Mouse (Mus musculus) c-Kit-positive CD71-positive TER-119-positive erythroid progenitor cells, embryonic 14.5 days (primary cell): ENCODE measurements around the gene Six6.

ENCODE experiments used
- DNase-seq: peaks from one replicate; pipeline ENCODE4 v3.0.0-alpha.2; 2013; ENCODE audit warnings: low spot score

The Six6 gene

GRCm38 (mm10) chr12:72957829-72958424 is 18.2 kb downstream of the Six6 start:
- no peak for DNase-seq

- DNase-seq = no peak
Measured at GRCm38 (mm10) chr12:72958446-72958845, 18.8 kb downstream of the Six6 start.

- DNase-seq = no peak
Measured at GRCm38 (mm10) chr12:72962761-72963160, 23.1 kb downstream of the Six6 start.

GRCm38 (mm10) chr12:72967541-72967940 is 27.8 kb downstream of the Six6 start:
- DNase-seq = no peak

GRCm38 (mm10) chr12:72970620-72971019 is 30.9 kb downstream of the Six6 start:
- DNase-seq = no peak

GRCm38 (mm10) chr12:72973161-72973560 is 33.5 kb downstream of the Six6 start:
- DNase-seq = no peak

- DNase-seq = no peak
Measured at GRCm38 (mm10) chr12:72976172-72976571, 36.5 kb downstream of the Six6 start.

- DNase-seq = peak; percentile 43
Measured at GRCm38 (mm10) chr12:72976718-72977117, 37.0 kb downstream of the Six6 start.

- no peak for DNase-seq
Measured at GRCm38 (mm10) chr12:72977851-72978250, 38.2 kb downstream of the Six6 start.

- DNase-seq = no peak
Measured at GRCm38 (mm10) chr12:72979236-72979635, 39.5 kb downstream of the Six6 start.

- DNase-seq = no peak
Measured at GRCm38 (mm10) chr12:72982616-72983015, 42.9 kb downstream of the Six6 start.

- no peak for DNase-seq
Measured at GRCm38 (mm10) chr12:72983071-72983857, 43.6 kb downstream of the Six6 start.
